Mouse (Mus musculus) embryonic fibroblast, embryonic 13.5 days (primary cell): ENCODE results near the gene Hdac7.

Source experiments
- CTCF ChIP-seq: IDR thresholded peaks from 2 replicates; pipeline ENCODE4 v1.5.1; 2011; ENCODE audit warnings: mild to moderate bottlenecking, control low read depth, low read length, moderate library complexity, borderline replicate concordance; ENCODE audit not compliant: insufficient read depth
- POLR2A ChIP-seq: IDR thresholded peaks from 2 replicates; pipeline ENCODE4 v1.6.1; 2011; ENCODE audit warnings: low read depth, mild to moderate bottlenecking, control low read depth, low read length, moderate library complexity

DNA sequence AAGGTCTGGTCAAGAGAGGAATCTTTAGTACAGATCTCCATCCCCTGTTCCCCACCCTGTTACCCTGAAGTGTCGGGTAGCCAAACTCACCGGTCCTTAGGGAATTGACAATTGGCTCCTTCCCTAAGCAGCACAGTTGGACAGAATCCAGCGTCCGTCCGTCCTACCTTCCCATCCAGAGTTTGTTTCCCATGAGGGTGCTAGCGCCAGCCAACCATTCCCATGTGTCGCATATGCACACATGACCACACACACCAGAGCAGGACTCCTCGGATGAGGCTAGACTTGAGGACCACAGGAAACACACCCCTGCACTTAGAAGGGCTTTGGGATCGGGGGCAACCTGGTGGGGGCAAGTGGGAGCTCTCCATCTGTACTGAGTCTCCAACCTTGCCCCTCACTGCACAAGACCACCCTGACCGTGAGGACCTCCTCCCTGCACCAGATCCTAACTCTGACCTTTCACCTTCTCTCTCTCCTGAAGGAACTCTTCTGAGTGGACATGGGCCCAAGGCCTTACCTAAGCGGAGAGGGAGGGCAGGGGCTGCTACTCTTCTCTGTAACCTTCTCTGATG, 53.1 kb downstream of the Hdac7 start:
- TF ChIP-seq CTCF (no peak), POLR2A (no peak)
